Mouse (Mus musculus) layer of hippocampus, adult 9-10 months (tissue): ENCODE data around the gene Pxk.

Experiments used
- DNase-seq: peaks from one replicate; pipeline ENCODE4 v3.0.0; 2022; ENCODE audit warnings: low spot score

Gene Pxk

DNA sequence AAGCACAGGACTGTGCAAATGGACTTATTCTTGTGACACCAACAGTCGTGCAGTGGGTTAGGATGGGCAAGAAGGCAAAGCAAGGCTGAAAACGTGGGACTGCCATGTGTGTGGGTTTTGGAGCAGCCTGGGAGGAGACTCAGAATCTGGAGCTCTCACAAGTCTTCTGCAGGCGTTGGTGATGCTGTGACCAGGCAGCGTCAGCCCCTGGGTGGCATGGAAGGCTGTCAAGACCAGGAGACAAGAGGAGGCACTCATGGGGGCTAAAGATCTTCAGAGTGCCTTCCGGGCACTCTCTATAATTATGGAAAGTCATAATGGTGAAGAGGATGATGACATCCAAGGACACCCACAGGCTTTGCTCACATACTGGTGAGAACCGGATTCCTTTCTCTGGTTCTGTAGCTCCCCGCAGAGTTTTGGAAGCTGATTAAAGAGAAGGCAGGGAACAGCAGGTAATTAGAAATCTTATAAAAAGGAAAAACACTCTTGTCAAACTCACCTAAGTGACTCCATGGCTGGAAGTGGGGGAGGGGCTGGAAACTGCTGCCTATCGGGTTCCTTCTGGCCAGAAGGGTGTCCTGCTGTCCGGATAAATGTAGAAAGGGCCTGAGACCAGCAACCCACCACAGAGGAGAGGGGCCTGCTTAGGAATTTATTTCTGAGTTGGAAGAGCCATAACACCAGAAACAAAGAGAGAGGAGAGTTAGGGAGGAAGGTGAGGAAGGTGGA lies 108.3 kb downstream of the Pxk start:
- no peak for DNase-seq

DNA sequence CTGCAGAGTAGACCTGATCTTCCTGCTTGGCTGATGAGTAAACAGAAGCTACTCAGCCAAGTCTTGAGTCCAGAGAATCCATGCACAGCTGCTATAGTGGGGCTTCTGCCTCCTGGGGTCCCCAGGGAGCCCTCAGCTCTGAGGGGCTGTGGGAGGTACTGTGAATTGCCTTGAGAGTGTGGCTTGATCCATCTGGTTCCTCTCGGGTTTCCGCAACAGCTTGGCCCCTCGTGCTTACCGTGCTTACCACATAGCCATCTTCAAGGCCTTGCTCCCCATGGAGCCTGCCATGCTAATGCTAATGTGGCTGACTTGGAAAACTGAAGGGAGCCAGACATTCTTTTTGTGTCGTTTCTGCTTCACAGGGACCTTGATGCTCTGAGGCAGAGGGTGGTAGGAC lies 109.1 kb downstream of the Pxk start:
- DNase-seq, result no peak

DNA sequence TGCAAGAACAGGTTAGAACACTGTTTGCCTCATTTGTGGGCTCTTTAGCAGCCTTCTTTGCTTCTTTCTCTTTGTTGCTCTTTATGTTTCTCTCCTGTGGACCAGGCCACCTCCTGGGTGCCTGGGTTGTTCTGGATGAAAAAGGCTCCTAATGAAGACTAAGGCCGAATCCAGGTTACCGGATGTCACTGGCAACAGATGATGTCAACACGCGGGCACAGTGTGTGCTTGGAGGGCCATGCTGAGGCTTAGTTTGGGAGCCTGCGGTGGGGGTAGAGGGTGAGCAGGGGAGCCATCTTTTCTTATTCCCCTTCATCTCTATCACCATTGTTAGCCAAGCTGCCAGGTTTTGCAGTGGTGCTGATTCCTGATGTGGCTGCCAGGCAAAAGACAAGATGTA lies 109.5 kb downstream of the Pxk start:
- no peak for DNase-seq

DNA sequence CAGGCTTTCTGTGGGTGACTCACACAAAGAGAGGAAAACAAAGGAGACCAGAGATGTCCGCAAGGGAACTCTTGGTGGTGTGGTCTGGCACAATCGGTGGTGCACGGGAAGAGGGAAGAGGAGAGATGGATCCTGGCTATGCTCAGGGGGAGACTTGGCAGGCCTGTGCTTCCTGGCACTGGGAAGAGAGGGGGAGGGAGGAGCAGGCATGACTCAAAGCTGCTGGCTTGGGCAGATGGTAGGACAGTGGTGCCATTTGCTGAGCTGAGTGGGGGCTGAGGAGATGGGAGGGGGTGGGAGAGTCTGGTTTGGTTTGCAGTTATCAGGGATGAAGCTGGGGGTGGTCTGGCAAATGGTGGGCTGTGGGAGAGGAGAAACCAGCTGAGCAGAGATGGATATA lies 110.9 kb downstream of the Pxk start:
- peak; percentile 69 for DNase-seq

DNA sequence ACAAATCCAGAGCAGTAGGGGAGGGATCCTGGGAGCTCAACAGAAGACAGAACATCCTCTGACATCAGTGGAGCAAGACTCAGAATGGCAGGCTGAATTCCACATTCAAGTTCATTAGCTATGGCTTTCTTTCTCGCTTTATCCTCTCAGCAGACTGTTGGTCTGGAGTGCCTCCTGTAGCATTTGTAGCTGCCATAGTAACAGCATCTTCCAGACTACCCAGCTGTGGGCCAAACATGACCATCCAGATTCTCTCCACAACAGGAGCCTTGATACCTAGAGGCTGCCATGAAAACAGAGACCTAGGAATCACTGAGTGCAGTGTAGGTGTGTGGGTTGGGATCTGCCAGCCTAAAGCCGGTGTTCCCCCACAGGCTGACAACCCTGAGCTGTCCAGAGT lies 111.9 kb downstream of the Pxk start:
- DNase-seq, result no peak

DNA sequence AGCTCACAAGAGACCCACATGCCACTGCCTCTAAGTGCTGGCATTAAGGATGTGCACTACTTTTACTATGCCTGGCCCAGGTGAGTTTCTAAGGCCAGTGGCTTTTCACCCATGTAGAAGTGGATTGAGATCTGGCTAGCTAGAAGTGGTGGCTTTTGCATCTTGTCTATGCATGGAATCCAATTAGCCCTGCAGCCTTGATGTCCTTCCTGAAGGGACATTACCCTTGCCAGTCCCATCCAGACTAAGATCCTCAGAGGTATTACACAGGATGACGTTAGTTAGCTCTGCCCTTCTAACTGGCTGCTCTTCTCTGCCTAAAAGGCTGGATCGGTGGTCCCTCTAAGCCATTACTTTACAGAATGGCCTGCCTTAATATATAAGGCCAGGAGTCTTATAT lies 115.0 kb downstream of the Pxk start:
- DNase-seq, result no peak

DNA sequence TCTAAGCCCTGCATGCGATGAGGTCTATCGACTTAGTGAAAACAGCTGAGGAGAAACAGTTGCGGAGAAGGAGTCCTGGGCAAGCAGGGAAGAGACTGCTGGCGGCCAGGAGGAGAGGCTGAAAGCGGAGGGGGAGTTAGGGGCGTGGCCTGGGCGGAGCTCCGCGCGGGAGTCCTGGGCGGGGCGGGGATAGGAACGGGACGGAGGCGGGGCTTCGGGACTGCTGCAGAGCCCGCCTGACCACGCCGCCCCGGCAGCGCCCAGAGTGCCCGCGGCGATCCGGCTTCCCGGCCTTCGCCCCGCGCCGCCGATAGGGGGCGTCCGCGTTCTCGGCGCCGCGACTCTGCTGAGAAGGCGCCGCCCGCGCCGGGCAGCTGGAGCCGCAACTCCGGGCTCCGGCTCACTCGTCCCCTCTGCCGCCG lies 115.8 kb downstream of the Pxk start, which contains the start of gene Kctd6:
Kctd6 (plus strand) TSS at position 338 of the 422 bp plus-strand sequence.
- DNase-seq, result peak; percentile 88
